Mouse (Mus musculus): ENCODE measurements around the gene Traf3ip1. TPM values are rescaled to one million over a fixed set of nuclear protein-coding genes. Genes with fewer than 3 reads are reported as not detected.

Traf3ip1 gene
- total and polyA plus RNA-seq, 3 experiments: 5.0 to 7.5 (median 5.9) TPM

DNA sequence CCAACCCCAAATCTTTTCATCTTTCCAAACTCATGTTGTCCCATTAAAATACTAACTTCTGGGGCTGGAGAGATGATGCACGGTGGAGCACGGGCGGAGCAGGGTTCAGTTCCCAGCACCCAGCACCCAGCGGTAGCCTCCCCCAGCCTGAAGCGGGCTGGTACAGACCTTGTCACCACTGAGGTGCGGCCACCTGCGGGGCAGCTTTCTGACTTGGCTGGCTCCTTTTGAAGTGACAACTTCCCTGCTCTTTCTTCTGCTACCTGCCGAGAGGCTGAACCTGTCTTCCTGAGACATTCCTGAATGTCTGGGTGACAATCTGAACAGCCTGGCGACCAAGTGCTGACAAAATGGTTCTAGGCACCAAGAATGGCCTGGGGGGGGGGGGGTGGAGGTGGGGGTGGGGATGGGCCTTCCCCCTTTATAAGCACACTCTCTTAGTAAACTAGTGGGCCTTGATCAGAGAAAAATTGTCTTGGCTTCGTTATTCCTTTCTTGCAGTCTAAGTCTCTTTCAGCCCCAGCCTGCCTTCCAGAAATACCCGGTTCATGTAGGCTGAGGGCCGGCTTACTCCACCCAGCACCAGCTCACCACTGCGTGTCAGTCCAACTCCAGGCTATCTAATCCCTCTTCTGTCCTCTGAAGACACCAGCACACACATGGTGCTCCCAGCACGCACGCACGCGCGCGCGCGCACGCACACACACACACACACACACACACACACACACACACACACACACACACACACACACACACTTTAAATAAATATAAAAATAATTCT is 43.5 kb downstream of the Traf3ip1 start:
- no peaks in the 10 kb centered on the region for H3K27me3 ChIP-seq (replicated peaks)
- H3K4me1 ChIP-seq (ENCODE audit: control insufficient read depth in 1 of 2, insufficient read depth in 2 of 2): peaks cover 0 to 27% of the 10 kb centered on the region in 2 experiments; a peak in 3 of 4 replicates
- no peak overlapping the region for H3K4me3 ChIP-seq (replicated peaks in 1 of 3; ENCODE audit: low read depth in 2 of 3, low read length in 2 of 3, poor library complexity in 1 of 3)
- H3K9me3 ChIP-seq (replicated peaks; ENCODE audit: low read length): no peaks in the 10 kb centered on the region
- DNase-seq (ENCODE audit: extremely low read depth): no peak
- no peak overlapping the region for H3K9ac ChIP-seq (ENCODE audit: insufficient read depth, low read depth)
- dilution Hi-C loops (cut with MboI; ENCODE audit: extremely low pct_ligation_motif_present, extremely low pct_unique_long_range_greater_than_20kb, low sequenced_read_pairs) (no loop called here), in situ Hi-C loops (cut with MboI; ENCODE audit: low pct_ligation_motif_present, low pct_unique_long_range_greater_than_20kb, low sequenced_read_pairs) (no loop called here)
- no peak overlapping the region for H3K27ac ChIP-seq (ENCODE audit: insufficient read depth, low read depth)
- no peaks in the 10 kb centered on the region for H3K79me2 ChIP-seq (replicated peaks; ENCODE audit: control insufficient read depth, extremely low read depth, insufficient read depth, poor library complexity, severe bottlenecking)
- H3K4me2 ChIP-seq (ENCODE audit: insufficient read depth, low read depth, poor library complexity, severe bottlenecking): no peak overlapping the region
- H3K36me3 ChIP-seq (replicated peaks in 1 of 2; ENCODE audit: control insufficient read depth in 1 of 2, insufficient read depth in 1 of 2, low read length in 1 of 2): peaks cover 0 to 5% of the 10 kb centered on the region in 2 experiments
- TF ChIP-seq MYC (IDR thresholded peaks at IDR 0.05; ENCODE audit: low read depth, low read length) (no peak), SIN3A (IDR thresholded peaks at IDR 0.05; ENCODE audit: low read length) (no peak), CHD2 (IDR thresholded peaks at IDR 0.05; ENCODE audit: low read length) (no peak), E2F4 (IDR thresholded peaks at IDR 0.05; ENCODE audit: insufficient replicate concordance, low read depth, low read length) (no peak), GABPA (IDR thresholded peaks at IDR 0.05; ENCODE audit: insufficient replicate concordance, low read depth, low read length) (no peak), CHD1 (IDR thresholded peaks at IDR 0.05; ENCODE audit: low read depth, low read length) (no peak), RAD21 (IDR thresholded peaks at IDR 0.05; ENCODE audit: low read depth, low read length) (no peak), ELF1 (IDR thresholded peaks at IDR 0.05; ENCODE audit: low read depth, low read length) (no peak), NELFE (IDR thresholded peaks at IDR 0.05; ENCODE audit: low read depth, low read length) (no peak), MEF2A (IDR thresholded peaks at IDR 0.05; ENCODE audit: borderline replicate concordance, low read depth, low read length) (no peak)

DNA sequence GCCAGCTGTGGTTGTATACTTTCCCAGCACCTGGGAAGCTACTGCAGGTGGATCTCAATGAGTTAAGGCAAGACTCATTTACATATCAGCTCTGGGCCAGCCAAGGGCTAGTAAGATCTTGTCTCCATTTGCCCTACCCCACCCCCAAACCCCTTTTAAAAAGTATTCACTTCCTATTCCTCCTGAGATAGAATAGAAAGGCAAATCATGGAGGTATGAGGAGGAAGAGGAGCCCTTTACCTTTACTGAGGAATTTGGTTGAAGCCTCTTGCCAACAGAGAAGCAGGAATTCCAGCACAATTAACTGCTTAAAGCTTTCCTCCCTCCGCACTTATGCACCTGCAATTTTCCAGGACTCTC is 44.1 kb downstream of the Traf3ip1 start:
- DNase-seq (ENCODE audit: extremely low read depth): no peak
- no peaks in the 10 kb centered on the region for H3K27me3 ChIP-seq (replicated peaks)
- no peak overlapping the region for H3K4me2 ChIP-seq (ENCODE audit: insufficient read depth, low read depth, poor library complexity, severe bottlenecking)
- H3K4me1 ChIP-seq (ENCODE audit: control insufficient read depth in 1 of 2, insufficient read depth in 2 of 2): peaks cover 0 to 27% of the 10 kb centered on the region in 2 experiments; a peak in 3 of 4 replicates
- dilution Hi-C loops (cut with MboI; ENCODE audit: extremely low pct_ligation_motif_present, extremely low pct_unique_long_range_greater_than_20kb, low sequenced_read_pairs): no loop called here
- no peak overlapping the region for H3K4me3 ChIP-seq (replicated peaks in 1 of 3; ENCODE audit: low read depth in 2 of 3, low read length in 2 of 3, poor library complexity in 1 of 3)
- no peak overlapping the region for H3K9ac ChIP-seq (ENCODE audit: insufficient read depth, low read depth)
- no peaks in the 10 kb centered on the region for H3K79me2 ChIP-seq (replicated peaks; ENCODE audit: control insufficient read depth, extremely low read depth, insufficient read depth, poor library complexity, severe bottlenecking)
- peaks cover 0 to 2% of the 10 kb centered on the region in 2 experiments for H3K36me3 ChIP-seq (replicated peaks in 1 of 2; ENCODE audit: control insufficient read depth in 1 of 2, insufficient read depth in 1 of 2, low read length in 1 of 2)
- in situ Hi-C loops (cut with MboI; ENCODE audit: low pct_ligation_motif_present, low pct_unique_long_range_greater_than_20kb, low sequenced_read_pairs): no loop called here
- TF ChIP-seq ETS1 (conservative IDR thresholded peaks at IDR 0.05; ENCODE audit: low read depth, low read length) (no peak), MXI1 (IDR thresholded peaks at IDR 0.05; ENCODE audit: low read depth, low read length) (no peak), PAX5 (IDR thresholded peaks at IDR 0.05; ENCODE audit: low read length) (no peak), CTCF (conservative IDR thresholded peaks at IDR 0.05 in 1 of 2, IDR thresholded peaks at IDR 0.05 in 1 of 2; ENCODE audit: low read depth in 2 of 2, low read length in 2 of 2) (no peak), POLR2AphosphoS2 (IDR thresholded peaks at IDR 0.05; ENCODE audit: low read depth, low read length) (no peak), POLR2A (IDR thresholded peaks at IDR 0.05; ENCODE audit: low read depth, low read length) (no peak), SMC3 (IDR thresholded peaks at IDR 0.05; ENCODE audit: low read depth, low read length) (no peak), RAD21 (IDR thresholded peaks at IDR 0.05; ENCODE audit: low read depth, low read length) (no peak), E2F4 (IDR thresholded peaks at IDR 0.05; ENCODE audit: insufficient replicate concordance, low read depth, low read length) (no peak), UBTF (IDR thresholded peaks at IDR 0.05; ENCODE audit: low read depth, low read length) (no peak)
- no peak overlapping the region for H3K27ac ChIP-seq (ENCODE audit: insufficient read depth, low read depth)
- no peaks in the 10 kb centered on the region for H3K9me3 ChIP-seq (replicated peaks; ENCODE audit: low read length)

Measured in CH12.LX (cell line).